Mouse (Mus musculus) ovary, postnatal 36 days (tissue): ENCODE measurements around the gene Atp5c1.

Experiments used
- DNase-seq: peaks from one replicate; pipeline ENCODE4 v3.0.0; 2022; ENCODE audit warnings: low spot score, mixed read lengths

The Atp5c1 gene

GRCm38 (mm10) chr2:10050878-10051277 lies 29.4 kb downstream of the Atp5c1 start:
- no peak for DNase-seq

GRCm38 (mm10) chr2:10049456-10049855 lies 30.9 kb downstream of the Atp5c1 start:
- DNase-seq, result no peak

- DNase-seq, result peak; percentile 92
Measured at GRCm38 (mm10) chr2:10048461-10048860, 31.8 kb downstream of the Atp5c1 start, which contains the start of gene Taf3. Gene Taf3, minus strand, starts transcription at chr2:10048596.

- DNase-seq, result peak; percentile 23
Measured at GRCm38 (mm10) chr2:10047758-10048436, 32.4 kb downstream of the Atp5c1 start.

- no peak for DNase-seq
Measured at GRCm38 (mm10) chr2:10034976-10035375, 45.3 kb downstream of the Atp5c1 start.

GRCm38 (mm10) chr2:10033684-10034083 lies 46.6 kb downstream of the Atp5c1 start:
- DNase-seq, result no peak

- no peak for DNase-seq
Measured at GRCm38 (mm10) chr2:10029755-10030154, 50.6 kb downstream of the Atp5c1 start.

GRCm38 (mm10) chr2:10024264-10024663 lies 56.0 kb downstream of the Atp5c1 start:
- no peak for DNase-seq

GRCm38 (mm10) chr2:10021296-10021695 lies 59.0 kb downstream of the Atp5c1 start:
- DNase-seq, result no peak

GRCm38 (mm10) chr2:10014951-10015635 lies 65.2 kb downstream of the Atp5c1 start:
- no peak for DNase-seq

GRCm38 (mm10) chr2:10010263-10010909 lies 69.9 kb downstream of the Atp5c1 start:
- no peak for DNase-seq

- DNase-seq, result no peak
Measured at GRCm38 (mm10) chr2:10009671-10010254, 70.5 kb downstream of the Atp5c1 start.

- no peak for DNase-seq
Measured at GRCm38 (mm10) chr2:10008593-10008992, 71.7 kb downstream of the Atp5c1 start.
